Comparison of ENCODE assay signal across 14 mouse cellular contexts in genomic region chr17:32169518-32170225, GRCm38 (mm10). TPM values are rescaled to one million over a fixed set of nuclear protein-coding genes. Genes with fewer than 3 reads are reported as not detected.
A peak's percentile ranks its signal among the peaks of the same experiment; 100 is the strongest.
DNase-seq lines count a peak whose midpoint lies in the region; ATAC-seq and TF ChIP-seq lines count a peak whose summit lies in the region.
"Had no signal": no experiment of that assay in that cellular context is flagged by ENCODE, and none has a peak within 500 bp of the region (broad histone marks: within the 10 kb centered on the region; RNA-seq: fewer than 3 reads in every experiment).

No protein-coding gene starts in this region.

- no peaks in the 10 kb centered on the region for H3K27me3 ChIP-seq in stomach, embryonic 16.5 days (ENCODE audit: control insufficient read depth, insufficient read depth, low read length)
- no peaks in the 10 kb centered on the region for H3K27me3 ChIP-seq in neural tube, embryonic 15.5 days (replicated peaks)
- H3K27me3 ChIP-seq in midbrain, embryonic 14.5 days (ENCODE audit: control insufficient read depth, insufficient read depth, low read length): no peaks in the 10 kb centered on the region
- H3K27me3 ChIP-seq: embryonic facial prominence, embryonic 13.5 days; neural tube, embryonic 12.5 days had no signal

- H3K36me3 ChIP-seq in stomach, embryonic 16.5 days (ENCODE audit: control insufficient read depth, insufficient read depth, low read length): no peaks in the 10 kb centered on the region
- no peaks in the 10 kb centered on the region for H3K36me3 ChIP-seq in neural tube, embryonic 15.5 days
- H3K36me3 ChIP-seq in midbrain, embryonic 14.5 days (ENCODE audit: control insufficient read depth, insufficient read depth, low read length): no peaks in the 10 kb centered on the region
- H3K36me3 ChIP-seq: embryonic facial prominence, embryonic 13.5 days; neural tube, embryonic 12.5 days had no signal

- 56% methylated on average over 4 of the region's 4 CpGs for WGBS in stomach, embryonic 16.5 days
- 83% methylated on average over 4 of the region's 4 CpGs for WGBS in neural tube, embryonic 15.5 days
- 84% methylated on average over 4 of the region's 4 CpGs for WGBS in midbrain, embryonic 14.5 days

- no peak for ATAC-seq in stomach, embryonic 16.5 days (ENCODE audit: insufficient read depth, low FRiP score)
- no peak for ATAC-seq in neural tube, embryonic 15.5 days (ENCODE audit: low FRiP score)
- no peak for ATAC-seq in activated CD4-positive, CD25-positive, alpha-beta regulatory T cell, adult 4 months
- no peak for ATAC-seq in midbrain, embryonic 14.5 days (ENCODE audit: low FRiP score, low TSS enrichment)

- no peak for TF ChIP-seq CTCF in layer of hippocampus, adult 2 months (conservative IDR thresholded peaks at IDR 0.05)

- no peak overlapping the region for H3K4me3 ChIP-seq in stomach, embryonic 16.5 days (replicated peaks; ENCODE audit: low read length)
- H3K4me3 ChIP-seq in layer of hippocampus, adult 2 months: no peak overlapping the region
- no peak overlapping the region for H3K4me3 ChIP-seq in neural tube, embryonic 15.5 days (replicated peaks)
- H3K4me3 ChIP-seq in midbrain, embryonic 14.5 days (replicated peaks; ENCODE audit: low read depth, low read length): no peak overlapping the region
- H3K4me3 ChIP-seq: embryonic facial prominence, embryonic 13.5 days; neural tube, embryonic 12.5 days had no signal

- 0 out of 2 replicates have a peak overlapping the region, but pooled peaks have one; percentile 24 for H3K27ac ChIP-seq in stomach, embryonic 16.5 days (ENCODE audit: low read length)
- H3K27ac ChIP-seq in layer of hippocampus, adult 2 months: no peak overlapping the region
- H3K27ac ChIP-seq in neural tube, embryonic 15.5 days (replicated peaks): no peak overlapping the region
- H3K27ac ChIP-seq in midbrain, embryonic 14.5 days (replicated peaks; ENCODE audit: low read depth, low read length): no peak overlapping the region
- H3K27ac ChIP-seq: embryonic facial prominence, embryonic 13.5 days; macrophage; neural tube, embryonic 12.5 days had no signal

- no peaks in the 10 kb centered on the region for H3K9me3 ChIP-seq in stomach, embryonic 16.5 days (replicated peaks; ENCODE audit: control insufficient read depth, low read length)
- no peaks in the 10 kb centered on the region for H3K9me3 ChIP-seq in neural tube, embryonic 15.5 days (replicated peaks)
- no peaks in the 10 kb centered on the region for H3K9me3 ChIP-seq in midbrain, embryonic 14.5 days (ENCODE audit: control insufficient read depth, low read length)
- H3K9me3 ChIP-seq: embryonic facial prominence, embryonic 13.5 days; neural tube, embryonic 12.5 days had no signal

- no peak overlapping the region for H3K4me2 ChIP-seq in stomach, embryonic 16.5 days (ENCODE audit: low read depth, low read length)
- H3K4me2 ChIP-seq in neural tube, embryonic 15.5 days: no peak overlapping the region
- H3K4me2 ChIP-seq in midbrain, embryonic 14.5 days (ENCODE audit: low read length): no peak overlapping the region
- H3K4me2 ChIP-seq: embryonic facial prominence, embryonic 13.5 days; neural tube, embryonic 12.5 days had no signal

- peaks cover 18% of the 10 kb centered on the region for H3K4me1 ChIP-seq in stomach, embryonic 16.5 days (ENCODE audit: control insufficient read depth, insufficient read depth, low read length)
- peaks cover 21% of the 10 kb centered on the region for H3K4me1 ChIP-seq in neural tube, embryonic 15.5 days
- peaks cover 19% of the 10 kb centered on the region for H3K4me1 ChIP-seq in midbrain, embryonic 14.5 days (ENCODE audit: control insufficient read depth, insufficient read depth, low read length)

- no peak overlapping the region for H3K9ac ChIP-seq in stomach, embryonic 16.5 days (ENCODE audit: low read length)
- H3K9ac ChIP-seq in neural tube, embryonic 15.5 days (replicated peaks): no peak overlapping the region
- no peak overlapping the region for H3K9ac ChIP-seq in midbrain, embryonic 14.5 days (replicated peaks; ENCODE audit: low read length)
- H3K9ac ChIP-seq: embryonic facial prominence, embryonic 13.5 days; neural tube, embryonic 12.5 days had no signal

- DNase-seq in 3134 (ENCODE audit: extremely low read depth, insufficient read length, low spot score) (peak; percentile 39), NIH3T3 (ENCODE audit: low read depth) (peak; percentile 55), liver (peak; percentile 53)
- no peak for DNase-seq in layer of hippocampus, adult 2 months (ENCODE audit: low spot score in 2 of 2)
- DNase-seq in midbrain, embryonic 14.5 days: no peak
- DNase-seq: cerebellum, adult 11 months; heart, adult 18-20 months; right cerebral cortex, postnatal 14 days had no signal

RNA-seq across cellular contexts. Expression of gene Notch3, which starts 3.0 kb away (rescaled TPM):
- polyA plus RNA-seq in stomach, embryonic 16.5 days (2015; fragmentation: Nextera tagmentation; extraction: Ambion mirVana): 12.1 and 14.5 TPM in 2 replicates
- total RNA-seq in layer of hippocampus, adult 2 months (2021): 1 to 10 TPM; 7.2 to 7.7 TPM
- polyA plus RNA-seq in neural tube, embryonic 15.5 days (2015; fragmentation: Nextera tagmentation; extraction: Ambion mirVana): 6.1 and 9.2 TPM in 2 replicates
- not detected for polyA plus RNA-seq in activated CD4-positive, CD25-positive, alpha-beta regulatory T cell, adult 4 months (2017; shearing (Covaris generic))
- polyA plus RNA-seq in midbrain, embryonic 14.5 days (2014; fragmentation: Nextera tagmentation; extraction: Ambion mirVana): 10.5 and 11.2 TPM in 2 replicates
- polyA plus RNA-seq: macrophage had no signal

RNA-seq across cellular contexts. Expression of gene Ephx3, which starts 19.7 kb away (rescaled TPM):
- polyA plus RNA-seq in stomach, embryonic 16.5 days (2015; fragmentation: Nextera tagmentation; extraction: Ambion mirVana): 14.4 and 25.3 TPM in 2 replicates
- total RNA-seq in layer of hippocampus, adult 2 months (2021): under 1 TPM; 0.42 to 0.44 TPM
- polyA plus RNA-seq in neural tube, embryonic 15.5 days (2015; fragmentation: Nextera tagmentation; extraction: Ambion mirVana): 0.24 and 0.60 TPM in 2 replicates
- not detected for polyA plus RNA-seq in activated CD4-positive, CD25-positive, alpha-beta regulatory T cell, adult 4 months (2017; shearing (Covaris generic))
- 0.34 TPM in 1 of 2 replicates, not detected in the other for polyA plus RNA-seq in midbrain, embryonic 14.5 days (2014; fragmentation: Nextera tagmentation; extraction: Ambion mirVana)
- polyA plus RNA-seq: macrophage had no signal

Comparison
In these comparisons a context has a peak if more than half of its experiments do, and no peak if none do; other contexts are left out.
1. DNase-seq: peak in 3134 (single experiment), NIH3T3 (single experiment) and liver (single experiment); none in layer of hippocampus, adult 2 months (0 of 2) and midbrain, embryonic 14.5 days (single experiment).